Mouse (Mus musculus): ENCODE results near the gene Hnrnpab.
"Not testable (repeated sequence)": the region's sequence is repeated elsewhere in the genome, so short reads cannot be mapped to it uniquely, and the experiment has no call there.

Gene Hnrnpab

DNA sequence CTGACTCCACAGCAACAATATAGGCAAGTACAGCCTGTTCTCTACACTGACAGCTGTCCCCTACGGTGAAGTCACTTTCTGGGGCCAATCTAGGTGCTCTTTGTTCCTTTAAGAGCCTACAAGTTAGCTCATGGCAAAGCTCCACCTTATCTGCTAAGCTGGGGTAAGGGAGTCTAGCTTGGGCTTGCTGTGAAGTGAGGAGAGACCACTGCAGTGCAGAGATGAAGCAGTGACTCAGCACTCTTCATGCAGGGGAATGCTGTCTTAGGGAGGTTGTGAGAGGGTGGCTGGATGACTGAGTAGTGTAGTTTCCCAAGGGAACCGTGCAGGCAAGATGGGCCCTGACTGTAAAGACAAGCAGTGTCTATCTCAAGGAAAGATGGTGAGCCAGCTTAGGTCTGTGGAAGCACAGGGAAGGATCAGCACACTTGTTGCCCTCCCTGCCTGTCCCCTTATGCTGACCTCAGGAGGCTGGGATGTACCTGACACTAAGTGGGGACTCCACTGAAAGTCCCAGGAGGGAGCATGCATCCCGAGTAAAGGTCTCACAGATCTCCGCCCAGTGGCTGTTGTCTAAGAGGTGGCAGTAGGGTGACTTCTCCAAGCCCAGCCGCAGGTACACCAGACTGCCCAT lies 18.7 kb upstream of the Hnrnpab start:
- H3K36me3 ChIP-seq (ENCODE audit: control insufficient read depth, insufficient read depth, low read length, poor library complexity, severe bottlenecking), result peaks cover 18% of the 10 kb centered on the region
- DNase-seq (ENCODE audit: low read depth, low spot score), result no peak

DNA sequence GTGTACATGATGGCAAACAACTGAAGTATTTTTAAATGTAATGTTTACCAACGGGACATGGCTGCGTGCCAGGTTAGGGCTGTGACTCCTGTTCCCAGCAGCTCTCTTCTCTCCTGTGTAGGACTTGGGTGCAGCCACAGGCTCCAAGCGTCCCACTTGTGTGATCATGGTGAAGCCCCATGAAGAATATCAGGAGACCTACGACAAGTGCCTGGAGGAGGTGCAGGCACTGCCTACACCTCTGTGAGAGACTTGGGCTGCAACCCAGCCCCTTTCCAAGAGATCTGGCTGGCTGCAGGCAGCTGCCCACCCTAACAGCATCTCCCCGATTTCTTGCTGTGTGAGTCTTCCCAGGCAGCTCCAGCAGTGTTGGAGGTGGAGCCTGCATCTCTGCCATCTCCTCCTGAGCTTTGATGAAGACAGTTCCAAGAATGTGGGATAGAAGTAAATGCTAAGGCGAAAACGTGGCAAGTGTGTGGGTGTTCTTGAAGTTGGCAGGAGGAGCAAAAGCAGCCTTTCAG lies 16.4 kb upstream of the Hnrnpab start:
- no peak for DNase-seq (ENCODE audit: low read depth, low spot score)
- peaks cover 13% of the 10 kb centered on the region for H3K36me3 ChIP-seq (ENCODE audit: control insufficient read depth, insufficient read depth, low read length, poor library complexity, severe bottlenecking)
- H3K27me3 ChIP-seq (ENCODE audit: control insufficient read depth, insufficient read depth, low read length, poor library complexity, severe bottlenecking), result no peaks in the 10 kb centered on the region

More for the DNA sequence above, 18.7 kb upstream of the Hnrnpab start:
- no peaks in the 10 kb centered on the region for H3K27me3 ChIP-seq (ENCODE audit: control insufficient read depth, insufficient read depth, low read length, poor library complexity, severe bottlenecking)

DNA sequence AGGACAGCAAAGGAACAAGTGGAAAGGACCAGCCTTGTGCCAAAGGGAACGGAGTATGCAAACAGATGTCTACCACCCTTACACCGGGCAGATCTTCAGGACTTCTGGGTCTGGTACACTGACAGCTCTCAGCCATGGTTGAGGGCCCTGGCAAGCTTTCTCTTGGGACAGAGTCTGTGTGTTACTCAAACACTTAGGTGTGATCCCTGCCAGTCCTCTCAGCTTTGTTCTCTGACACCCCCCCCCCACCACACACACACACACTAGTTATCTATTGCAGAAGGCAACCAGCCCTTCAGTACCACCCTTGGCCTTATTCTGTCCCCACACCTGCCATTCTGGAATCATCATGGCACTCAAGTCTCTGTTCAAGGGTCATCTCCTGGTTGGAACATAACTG lies 15.1 kb upstream of the Hnrnpab start:
- DNase-seq (ENCODE audit: low read depth, low spot score), result no peak
- peaks cover 7% of the 10 kb centered on the region for H3K36me3 ChIP-seq (ENCODE audit: control insufficient read depth, insufficient read depth, low read length, poor library complexity, severe bottlenecking)
- no peaks in the 10 kb centered on the region for H3K27me3 ChIP-seq (ENCODE audit: control insufficient read depth, insufficient read depth, low read length, poor library complexity, severe bottlenecking)

DNA sequence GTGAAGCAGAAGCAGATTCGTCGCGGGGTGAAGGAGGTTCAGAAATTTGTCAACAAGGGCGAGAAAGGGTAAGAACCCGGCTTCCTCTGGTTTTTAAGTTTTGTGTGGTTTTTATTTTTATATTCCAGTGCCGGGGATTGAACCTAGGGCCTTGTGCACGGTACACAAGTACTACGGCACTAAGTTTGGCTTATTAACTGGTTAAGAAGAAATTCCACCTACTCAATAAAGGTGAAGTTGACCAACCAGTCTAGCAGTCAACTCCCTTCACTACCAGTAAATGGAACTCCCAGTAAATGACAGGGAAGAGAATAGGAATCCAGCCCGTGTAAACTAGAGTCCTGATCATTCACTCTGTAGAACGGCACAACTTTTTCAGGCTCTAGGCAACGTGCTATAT lies 13.4 kb upstream of the Hnrnpab start:
- no peak for DNase-seq (ENCODE audit: low read depth, low spot score)
- peaks cover 7% of the 10 kb centered on the region for H3K36me3 ChIP-seq (ENCODE audit: control insufficient read depth, insufficient read depth, low read length, poor library complexity, severe bottlenecking)
- no peaks in the 10 kb centered on the region for H3K27me3 ChIP-seq (ENCODE audit: control insufficient read depth, insufficient read depth, low read length, poor library complexity, severe bottlenecking)

DNA sequence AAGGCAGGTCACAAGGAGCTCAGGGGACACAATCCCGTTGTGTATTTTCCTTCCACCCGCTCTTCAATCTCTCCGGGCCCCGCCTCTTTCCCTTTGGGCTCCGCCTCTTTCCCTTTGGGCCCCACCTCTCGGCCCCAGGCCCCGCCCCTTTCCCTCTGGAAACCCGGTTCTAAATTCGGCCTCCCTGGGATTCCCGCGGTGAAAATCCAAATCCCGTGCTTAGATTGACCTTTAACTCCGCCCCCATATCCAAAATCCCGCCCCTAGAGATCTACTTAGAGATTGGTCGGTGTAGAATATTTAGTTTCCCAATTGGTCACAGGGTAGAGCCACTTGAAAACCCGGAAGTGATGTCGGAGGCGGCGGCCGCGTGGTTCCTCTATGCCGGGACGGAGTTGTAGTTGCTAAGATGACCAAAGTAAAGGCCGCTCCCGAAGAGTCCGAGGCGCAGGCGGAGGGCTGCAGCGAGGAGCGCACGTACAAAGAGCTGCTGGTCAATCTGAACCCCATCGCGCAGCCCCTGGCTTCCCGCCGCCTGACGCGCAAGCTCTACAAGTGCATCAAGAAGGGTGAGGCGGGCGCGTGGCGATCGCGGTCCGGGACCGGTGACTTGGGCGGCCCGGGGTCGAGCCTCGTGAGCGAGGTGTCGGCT lies 12.9 kb upstream of the Hnrnpab start, which contains the start of gene Nhp2:
Nhp2 (plus strand) TSS at position 327 of the 652 bp plus-strand sequence.
- Histone ChIP-seq H3K36me3 (ENCODE audit: control insufficient read depth, insufficient read depth, low read length, poor library complexity, severe bottlenecking) (peaks cover 7% of the 10 kb centered on the region), H3K27me3 (ENCODE audit: control insufficient read depth, insufficient read depth, low read length, poor library complexity, severe bottlenecking) (no peaks in the 10 kb centered on the region)
- DNase-seq (ENCODE audit: low read depth, low spot score), result peak; percentile 93

DNA sequence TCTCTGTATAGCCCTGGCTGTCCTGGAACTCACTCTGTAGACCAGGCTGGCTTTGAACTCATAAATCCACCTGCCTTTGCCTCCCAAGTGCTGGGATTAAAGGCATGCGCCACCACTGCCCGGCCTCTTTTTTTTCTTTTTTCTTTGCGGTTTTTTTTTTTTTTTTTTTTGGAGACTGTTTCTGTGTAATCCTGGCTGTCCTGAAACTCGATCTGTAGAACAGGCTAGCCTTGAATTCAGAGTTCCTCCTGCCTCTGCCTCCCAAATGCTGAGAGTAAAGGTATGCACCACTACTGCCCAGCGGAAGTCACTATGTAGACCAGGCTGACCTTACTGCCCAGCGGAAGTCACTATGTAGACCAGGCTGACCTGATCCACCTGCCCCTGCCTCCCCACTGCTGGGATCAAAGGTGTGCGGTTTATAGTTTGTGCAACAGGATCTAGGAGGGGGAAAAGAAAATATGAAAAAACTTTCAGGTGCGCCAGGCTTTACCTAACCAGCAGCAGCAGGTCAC lies 12.3 kb upstream of the Hnrnpab start:
- no peaks in the 10 kb centered on the region for H3K27me3 ChIP-seq (ENCODE audit: control insufficient read depth, insufficient read depth, low read length, poor library complexity, severe bottlenecking)
- peaks cover 7% of the 10 kb centered on the region for H3K36me3 ChIP-seq (ENCODE audit: control insufficient read depth, insufficient read depth, low read length, poor library complexity, severe bottlenecking)
- DNase-seq (ENCODE audit: low read depth, low spot score), result no peak

DNA sequence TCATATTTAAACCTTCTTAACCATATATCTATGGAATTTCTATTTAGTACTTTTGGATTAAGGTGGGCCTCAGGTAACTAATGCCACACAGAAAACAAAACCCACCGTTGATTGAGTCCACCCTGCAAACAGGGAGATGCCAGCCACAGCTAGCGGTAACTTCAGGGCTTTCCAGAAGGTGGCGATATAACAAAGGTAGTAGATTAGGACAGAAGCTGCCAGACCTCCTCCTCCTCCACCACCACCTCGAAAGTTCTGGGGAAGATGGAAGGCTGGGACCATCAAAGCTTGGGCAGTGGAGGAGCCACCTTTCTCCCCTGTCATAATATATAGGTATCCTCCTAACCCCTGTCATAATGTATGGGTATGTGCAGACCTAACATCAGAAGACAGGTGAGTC lies 11.0 kb upstream of the Hnrnpab start:
- no peaks in the 10 kb centered on the region for H3K27me3 ChIP-seq (ENCODE audit: control insufficient read depth, insufficient read depth, low read length, poor library complexity, severe bottlenecking)
- H3K36me3 ChIP-seq (ENCODE audit: control insufficient read depth, insufficient read depth, low read length, poor library complexity, severe bottlenecking), result peaks cover 2% of the 10 kb centered on the region; the same call in 1 of the 2 replicates
- DNase-seq (ENCODE audit: low read depth, low spot score), result peak; percentile 87

DNA sequence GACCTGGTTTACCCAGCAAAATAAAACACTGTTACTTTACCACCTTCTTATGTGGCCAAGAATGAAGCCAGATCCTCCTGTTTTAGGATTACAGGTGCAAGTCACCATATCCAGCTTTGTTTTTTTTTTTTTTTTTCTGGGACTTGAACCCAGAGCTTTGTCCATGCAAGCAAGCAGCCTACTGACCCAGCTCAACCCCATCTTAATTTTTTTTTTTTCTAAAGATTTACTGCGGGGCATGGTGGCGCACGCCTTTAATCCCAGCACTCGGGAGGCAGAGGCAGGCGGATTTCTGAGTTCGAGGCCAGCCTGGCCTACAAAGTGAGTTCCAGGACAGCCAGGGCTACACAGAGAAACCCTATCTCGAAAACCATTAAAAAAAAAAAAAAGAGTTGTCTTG lies 9.5 kb upstream of the Hnrnpab start:
- not testable (repeated sequence) for H3K36me3 ChIP-seq (ENCODE audit: control insufficient read depth, insufficient read depth, low read length, poor library complexity, severe bottlenecking); DNase-seq (ENCODE audit: low read depth, low spot score); H3K27me3 ChIP-seq (ENCODE audit: control insufficient read depth, insufficient read depth, low read length, poor library complexity, severe bottlenecking)

DNA sequence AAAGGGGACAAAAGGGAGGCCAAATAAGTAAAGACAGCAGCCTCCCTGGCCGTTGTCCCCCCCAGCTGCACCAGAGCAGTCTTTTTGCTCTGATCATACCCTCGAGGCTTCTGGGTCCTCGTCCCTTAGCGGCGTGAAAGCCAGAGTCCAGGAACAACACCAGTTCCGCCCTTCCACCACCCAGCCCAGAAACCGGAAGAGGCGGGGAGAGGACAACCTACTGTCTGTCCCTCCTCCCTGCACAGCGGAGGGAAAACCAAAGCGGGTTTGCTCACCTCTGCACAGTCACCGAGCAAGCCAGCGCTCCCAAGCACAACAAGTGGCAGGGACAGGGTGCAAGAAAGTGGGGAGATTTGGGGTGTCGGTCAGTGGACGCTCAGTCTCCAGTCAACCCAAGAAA lies 9.0 kb upstream of the Hnrnpab start:
- DNase-seq (ENCODE audit: low read depth, low spot score), result peak; percentile 70
- Histone ChIP-seq H3K27me3 (ENCODE audit: control insufficient read depth, insufficient read depth, low read length, poor library complexity, severe bottlenecking) (no peaks in the 10 kb centered on the region), H3K36me3 (ENCODE audit: control insufficient read depth, insufficient read depth, low read length, poor library complexity, severe bottlenecking) (no peaks in the 10 kb centered on the region)

DNA sequence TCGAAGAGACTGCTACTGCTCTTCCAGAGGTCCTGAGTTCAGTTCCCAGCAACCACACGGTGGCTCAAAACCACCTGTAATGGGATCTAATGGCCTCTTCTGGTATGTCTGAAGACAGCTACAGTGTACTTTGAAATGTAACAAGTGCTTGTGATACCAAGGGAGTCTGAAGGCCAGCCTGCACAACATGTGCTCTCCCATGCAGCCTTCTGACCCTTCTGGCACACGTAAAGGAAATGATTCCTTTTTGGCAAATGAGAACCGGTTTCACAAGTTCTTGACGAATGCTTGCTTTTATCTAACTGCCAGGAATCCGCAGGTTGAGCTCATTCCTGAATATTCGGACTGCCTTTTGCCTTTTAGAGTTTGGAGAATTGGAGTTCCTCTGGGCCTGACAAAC lies 8.5 kb upstream of the Hnrnpab start:
- H3K27me3 ChIP-seq (ENCODE audit: control insufficient read depth, insufficient read depth, low read length, poor library complexity, severe bottlenecking), result no peaks in the 10 kb centered on the region
- no peak for DNase-seq (ENCODE audit: low read depth, low spot score)
- H3K36me3 ChIP-seq (ENCODE audit: control insufficient read depth, insufficient read depth, low read length, poor library complexity, severe bottlenecking), result no peaks in the 10 kb centered on the region

DNA sequence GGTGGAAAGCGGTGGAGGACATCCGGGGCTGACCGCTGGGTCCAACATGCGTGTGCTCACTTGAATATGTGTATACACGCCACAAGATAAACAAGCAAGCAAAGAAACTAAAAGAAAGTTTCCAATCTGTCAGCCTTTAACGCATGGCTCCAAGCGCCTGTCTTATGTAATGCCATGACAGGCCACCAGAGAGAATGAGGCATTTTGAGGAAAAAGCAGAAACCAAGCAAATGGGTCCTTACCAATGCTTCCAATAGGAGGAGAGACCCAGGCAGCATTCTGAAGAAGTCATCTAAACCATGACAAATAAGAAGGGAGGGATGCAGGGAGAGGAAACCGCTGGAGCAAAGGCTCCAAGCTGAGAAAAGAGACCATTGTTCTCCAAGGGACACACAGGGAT lies 7.6 kb upstream of the Hnrnpab start:
- DNase-seq (ENCODE audit: low read depth, low spot score), result no peak
- H3K36me3 ChIP-seq (ENCODE audit: control insufficient read depth, insufficient read depth, low read length, poor library complexity, severe bottlenecking), result no peaks in the 10 kb centered on the region

DNA sequence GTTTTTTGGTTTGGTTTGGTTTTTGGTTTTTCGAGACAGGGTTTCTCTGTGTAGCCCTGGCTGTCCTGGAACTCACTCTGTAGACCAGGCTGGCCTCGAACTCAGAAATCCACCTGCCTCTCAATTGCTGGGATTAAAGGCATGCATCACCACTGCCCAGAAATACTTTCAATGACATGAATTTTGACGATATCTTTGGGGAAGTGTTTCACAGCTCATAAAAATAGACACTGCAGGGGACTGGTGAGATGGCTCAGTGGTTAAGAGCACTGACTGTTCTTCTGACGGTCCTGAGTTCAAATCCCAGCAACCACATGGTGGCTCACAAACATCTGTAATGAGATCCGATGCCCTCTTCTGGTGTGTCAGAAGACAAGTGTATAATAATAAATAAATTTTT lies 3.3 kb upstream of the Hnrnpab start:
- not testable (repeated sequence) for DNase-seq (ENCODE audit: low read depth, low spot score); H3K36me3 ChIP-seq (ENCODE audit: control insufficient read depth, insufficient read depth, low read length, poor library complexity, severe bottlenecking); H3K27me3 ChIP-seq (ENCODE audit: control insufficient read depth, insufficient read depth, low read length, poor library complexity, severe bottlenecking)

More for the DNA sequence above, 7.6 kb upstream of the Hnrnpab start:
- H3K27me3 ChIP-seq (ENCODE audit: control insufficient read depth, insufficient read depth, low read length, poor library complexity, severe bottlenecking), result no peaks in the 10 kb centered on the region

DNA sequence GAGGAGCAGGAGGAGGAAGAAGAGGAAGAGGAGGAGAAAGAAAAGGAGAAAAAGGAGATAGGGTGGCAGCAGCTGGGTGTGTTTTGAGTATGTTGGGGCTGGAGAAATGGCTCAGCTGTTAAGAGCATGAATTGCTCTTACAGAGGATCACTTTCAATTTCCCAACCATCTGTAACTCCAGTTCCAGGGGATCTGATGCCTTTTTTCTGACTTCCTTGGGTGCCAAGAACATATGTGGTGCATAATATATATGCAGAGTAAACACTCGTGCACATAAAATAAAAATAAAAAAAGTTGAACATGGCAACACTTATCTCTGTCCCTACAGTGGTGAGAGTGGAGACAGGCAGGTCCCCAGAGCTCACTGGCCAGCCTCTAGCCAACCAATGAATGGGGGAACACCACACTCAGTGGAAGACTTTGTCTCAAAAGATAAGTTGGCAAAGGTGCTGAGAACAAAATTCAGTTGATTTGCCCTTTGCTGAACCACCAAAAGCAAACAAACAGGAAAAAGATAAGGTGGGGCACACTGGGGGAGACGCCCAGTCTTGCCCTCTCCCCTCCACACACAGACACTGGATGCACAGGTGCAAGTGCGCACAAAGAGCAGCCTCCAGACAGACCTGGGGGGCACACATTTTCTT lies 2.7 kb upstream of the Hnrnpab start:
- no peak for DNase-seq (ENCODE audit: low read depth, low spot score)
- peaks cover 4% of the 10 kb centered on the region; the same call in 1 of the 2 replicates for H3K36me3 ChIP-seq (ENCODE audit: control insufficient read depth, insufficient read depth, low read length, poor library complexity, severe bottlenecking)
- no peaks in the 10 kb centered on the region for H3K27me3 ChIP-seq (ENCODE audit: control insufficient read depth, insufficient read depth, low read length, poor library complexity, severe bottlenecking)

DNA sequence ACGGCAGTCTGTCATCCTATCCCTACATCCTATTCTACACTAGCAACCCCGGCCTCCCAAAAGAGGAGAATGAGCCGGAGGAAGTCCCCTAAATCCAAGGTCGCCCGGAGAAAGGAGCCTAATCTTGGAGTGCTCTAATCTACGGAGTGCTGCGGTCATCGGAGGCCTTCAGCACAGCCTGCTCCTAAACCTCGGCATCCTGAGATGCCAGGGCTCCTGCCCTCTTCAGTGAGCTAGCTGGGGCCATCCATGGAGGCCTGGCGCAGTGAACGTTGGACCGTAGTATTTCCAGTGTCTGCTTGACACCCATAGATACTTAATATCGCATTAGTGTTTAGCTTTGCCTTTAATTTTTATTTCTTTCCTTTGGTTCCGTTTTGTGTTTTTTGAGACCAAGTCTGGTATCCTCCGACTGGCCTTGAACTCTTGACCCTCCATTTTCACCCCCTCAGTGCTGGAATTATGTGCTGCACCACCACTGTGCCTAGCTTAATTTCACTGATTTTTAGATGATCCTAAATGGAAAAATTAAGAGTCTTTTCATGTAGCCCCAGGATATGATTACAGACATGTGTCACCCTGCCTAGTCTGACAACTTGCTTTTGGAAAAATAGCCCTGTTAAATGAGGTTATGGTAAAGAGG lies 570 bp upstream of the Hnrnpab start:
- H3K36me3 ChIP-seq (ENCODE audit: control insufficient read depth, insufficient read depth, low read length, poor library complexity, severe bottlenecking), result peaks cover 13% of the 10 kb centered on the region; the same call in 1 of the 2 replicates
- no peak for DNase-seq (ENCODE audit: low read depth, low spot score)
- no peaks in the 10 kb centered on the region for H3K27me3 ChIP-seq (ENCODE audit: control insufficient read depth, insufficient read depth, low read length, poor library complexity, severe bottlenecking)

All from splenic B cell, adult 2 months (primary cell).